Mouse (Mus musculus) lung, postnatal 0 days (tissue): Measurements from ENCODE around the gene Rptor. TPM values are rescaled to one million over a fixed set of nuclear protein-coding genes. Genes with fewer than 3 reads are reported as not detected.

Experiments
- ATAC-seq: fragments of 200-750 bp; cut with Nextera tagmentation; 2 replicates; pipeline ENCODE4 v1.8.0; 2017; ENCODE audit warnings: moderate library complexity
- DNase-seq: peaks from one replicate; pipeline ENCODE4 v3.0.0-alpha.2; 2016; ENCODE audit warnings: low spot score
- H3K27ac ChIP-seq: fragments of 300-500 bp; sonication (generic); 2 replicates; pipeline ENCODE4 v1.5.1; 2014; ENCODE audit warnings: antibody characterized with exemption, mild to moderate bottlenecking, low read length, mixed read lengths
- H3K27me3 ChIP-seq: fragments of 300-500 bp; sonication (generic); replicated peaks from 2 replicates; pipeline ENCODE4 v1.6.1; 2014; ENCODE audit warnings: low read length, mixed read lengths; ENCODE audit not compliant: insufficient read depth
- H3K36me3 ChIP-seq: fragments of 300-500 bp; sonication (generic); 2 replicates; pipeline ENCODE4 v1.6.1; 2014; ENCODE audit warnings: low read length, mixed read lengths; ENCODE audit not compliant: insufficient read depth
- H3K4me1 ChIP-seq: fragments of 300-500 bp; sonication (generic); 2 replicates; pipeline ENCODE4 v1.6.1; 2014; ENCODE audit warnings: antibody characterized with exemption, low read depth, low read length, mixed read lengths; ENCODE audit not compliant: insufficient read depth
- H3K4me2 ChIP-seq: fragments of 300-500 bp; sonication (generic); replicated peaks from 2 replicates; pipeline ENCODE4 v1.6.1; 2014; ENCODE audit warnings: low read depth, mild to moderate bottlenecking, low read length, moderate library complexity, mixed read lengths
- H3K4me3 ChIP-seq: fragments of 300-500 bp; sonication (generic); 2 replicates; pipeline ENCODE4 v1.5.1; 2014; ENCODE audit warnings: low read depth, low read length
- H3K9ac ChIP-seq: fragments of 300-500 bp; sonication (generic); replicated peaks from 2 replicates; pipeline ENCODE4 v1.6.1; 2014; ENCODE audit warnings: low read depth, mild to moderate bottlenecking
- H3K9me3 ChIP-seq: fragments of 300-500 bp; sonication (generic); 2 replicates; pipeline ENCODE4 v1.6.1; 2016; ENCODE audit warnings: low read length, mixed read lengths
- CTCF ChIP-seq: IDR thresholded peaks from 2 replicates; pipeline ENCODE4 v1.5.1; 2016; ENCODE audit warnings: antibody characterized with exemption, mild to moderate bottlenecking
- EP300 ChIP-seq: IDR thresholded peaks from 2 replicates; pipeline ENCODE4 v1.6.1; 2016; ENCODE audit warnings: antibody characterized with exemption, mild to moderate bottlenecking, control low read depth
- WGBS: fragments of 180-500 bp; shearing (Covaris S2); extraction: QIAGEN DNeasy Blood & Tissue Kit; methylation state at CpG from one replicate; pipeline ENCODE4 v1.1.7; 2014; 5-methylcytosine and 5-hydroxymethylcytosine counted together
- polyA plus RNA-seq: library from polyadenylated mRNA; unstranded; fragments of >200 nt; fragmentation: Nextera tagmentation; extraction: Ambion mirVana; gene quantifications from 2 replicates; pipeline ENCODE4 v1.2.1, GENCODE M21; 2015

Gene Rptor
- polyA plus RNA-seq, 1 experiment from 2014 or later: 5.3 TPM

GRCm38 (mm10) chr11:119907006-119907650 lies 304.4 kb downstream of the Rptor start:
- TF ChIP-seq CTCF (no peak), EP300 (no peak)
- H3K4me2 ChIP-seq: no peak overlapping the region
- no peak for DNase-seq
- H3K4me1 ChIP-seq: peaks cover under 1% of the 10 kb centered on the region; the same call in 1 of the 2 replicates
- ATAC-seq: no peak
- no peaks in the 10 kb centered on the region for H3K27me3 ChIP-seq
- no peak overlapping the region for H3K4me3 ChIP-seq
- H3K36me3 ChIP-seq: no peaks in the 10 kb centered on the region
- H3K9me3 ChIP-seq: no peaks in the 10 kb centered on the region
- no peak overlapping the region for H3K9ac ChIP-seq
- no peak overlapping the region for H3K27ac ChIP-seq
- WGBS: 40% methylated on average over 7 of the region's 7 CpGs

GRCm38 (mm10) chr11:119907711-119908110 lies 305.0 kb downstream of the Rptor start:
- no peak overlapping the region for H3K27ac ChIP-seq
- H3K9me3 ChIP-seq: no peaks in the 10 kb centered on the region
- H3K9ac ChIP-seq: no peak overlapping the region
- H3K27me3 ChIP-seq: no peaks in the 10 kb centered on the region
- H3K4me3 ChIP-seq: no peak overlapping the region
- DNase-seq: no peak
- H3K36me3 ChIP-seq: no peaks in the 10 kb centered on the region
- H3K4me2 ChIP-seq: no peak overlapping the region
- peaks cover 6% of the 10 kb centered on the region; the same call in 1 of the 2 replicates for H3K4me1 ChIP-seq
- TF ChIP-seq CTCF (no peak), EP300 (no peak)
- no peak for ATAC-seq
- 50% methylated on average over 7 of the region's 7 CpGs for WGBS

GRCm38 (mm10) chr11:119909436-119909835 lies 306.7 kb downstream of the Rptor start:
- DNase-seq (peak; percentile 72), ATAC-seq (no peak)
- no peak for TF ChIP-seq EP300
- peak; percentile 90 for TF ChIP-seq CTCF
- 0% methylated on average over 5 of the region's 5 CpGs for WGBS
- Histone ChIP-seq H3K27ac (no peak overlapping the region), H3K36me3 (no peaks in the 10 kb centered on the region), H3K9me3 (no peaks in the 10 kb centered on the region), H3K9ac (no peak overlapping the region), H3K4me1 (peaks cover 17% of the 10 kb centered on the region), H3K4me3 (no peak overlapping the region), H3K4me2 (peak overlapping the region; percentile 30), H3K27me3 (no peaks in the 10 kb centered on the region)

GRCm38 (mm10) chr11:119912845-119913244 lies 310.1 kb downstream of the Rptor start:
- peak; percentile 73 for DNase-seq
- WGBS: 9% methylated on average over 7 of the region's 7 CpGs
- Histone ChIP-seq H3K9me3 (no peaks in the 10 kb centered on the region), H3K27ac (peak overlapping the region; percentile 88), H3K9ac (peak overlapping the region; percentile 98), H3K4me2 (peak overlapping the region; percentile 89), H3K36me3 (peaks cover 12% of the 10 kb centered on the region; the same call in 1 of the 2 replicates), H3K4me3 (peak overlapping the region; percentile 95), H3K27me3 (no peaks in the 10 kb centered on the region), H3K4me1 (peaks cover 34% of the 10 kb centered on the region)
- peak; percentile 27 for ATAC-seq
- TF ChIP-seq CTCF (no peak), EP300 (no peak)

- DNase-seq (peak; percentile 84), ATAC-seq (peak; percentile 62)
- H3K9ac ChIP-seq: peak within 1 kb of the TSS; percentile 98
- no peaks in the 10 kb centered on the region for H3K27me3 ChIP-seq
- H3K4me3 ChIP-seq: peak within 1 kb of the TSS; percentile 95
- 2% methylated on average over 42 of the region's 48 CpGs for WGBS
- no peaks in the 10 kb centered on the region for H3K9me3 ChIP-seq
- H3K36me3 ChIP-seq: peaks cover 17% of the 10 kb centered on the region; the same call in 1 of the 2 replicates
- no peak for TF ChIP-seq EP300
- peak; percentile 31 for TF ChIP-seq CTCF
- peak within 1 kb of the TSS; percentile 89 for H3K4me2 ChIP-seq
- H3K4me1 ChIP-seq: peaks cover 34% of the 10 kb centered on the region
- H3K27ac ChIP-seq: peak within 1 kb of the TSS; percentile 88
Measured at GRCm38 (mm10) chr11:119913291-119913934, 310.7 kb downstream of the Rptor start, which contains the start of gene Chmp6. Gene Chmp6, plus strand, starts transcription at chr11:119913441.

GRCm38 (mm10) chr11:119913935-119914314 lies 311.2 kb downstream of the Rptor start:
- WGBS: under 1% methylated on average over 24 of the region's 26 CpGs
- Histone ChIP-seq H3K4me2 (peak overlapping the region; percentile 89), H3K9me3 (no peaks in the 10 kb centered on the region), H3K36me3 (peaks cover 21% of the 10 kb centered on the region), H3K27me3 (no peaks in the 10 kb centered on the region), H3K9ac (peak overlapping the region; percentile 98), H3K4me1 (peaks cover 34% of the 10 kb centered on the region), H3K27ac (peak overlapping the region; percentile 88), H3K4me3 (peak overlapping the region; percentile 95)
- no peak for DNase-seq
- TF ChIP-seq CTCF (no peak), EP300 (no peak)
- ATAC-seq: peak; percentile 16
